Mouse (Mus musculus) embryonic stem cell, embryonic (primary cell): Measurements from ENCODE around the gene Adgrv1.

Source experiments
- CTCF ChIA-PET, 4 experiments: fragments of 300-600 bp in 2 of 4; fragments of 350-600 bp in 2 of 4; sonication (Branson Sonifier 250); formaldehyde crosslinking; loops; one replicate each; lab custom pipeline; 2022; ENCODE audit warnings: inconsistent platforms in 2 of 4; lab: Charles Lee
- POLR2A ChIA-PET, 4 experiments: fragments of 300-600 bp in 2 of 4; fragments of 350-600 bp in 2 of 4; sonication (Branson Sonifier 250); formaldehyde crosslinking; loops; one replicate each; lab custom pipeline; 2022; ENCODE audit warnings: antibody characterized with exemption in 4 of 4, inconsistent platforms in 1 of 4; lab: Charles Lee

Gene Adgrv1

GRCm38 (mm10) chr13:81167450-81167849 lies 465.5 kb downstream of the Adgrv1 start:
- CTCF ChIA-PET, result interaction anchor here in 1 of 4 experiments (0.5 kb wide), 1 partner anchor 241 kb away, joined by 5 read pairs; no protein-coding TSS in a partner anchor

GRCm38 (mm10) chr13:81159808-81160207 lies 473.1 kb downstream of the Adgrv1 start:
- CTCF ChIA-PET, result no interaction called here
- POLR2A ChIA-PET, result interaction anchor here in 1 of 4 experiments (1.0 kb wide), 1 partner anchor 9 kb away, joined by 3 read pairs; no protein-coding TSS in a partner anchor

More at GRCm38 (mm10) chr13:81167450-81167849, 465.5 kb downstream of the Adgrv1 start:
- POLR2A ChIA-PET, result interaction anchor here in 1 of 4 experiments (0.7 kb wide), 1 partner anchor 174 kb away, joined by 3 read pairs; no protein-coding TSS in a partner anchor

GRCm38 (mm10) chr13:81155322-81155721 lies 477.6 kb downstream of the Adgrv1 start:
- CTCF ChIA-PET, result no interaction called here
- POLR2A ChIA-PET, result interaction anchor here in 1 of 4 experiments (1.3 kb wide), 1 partner anchor 272 kb away, joined by 8 read pairs; the partner anchor contains the start of gene Arrdc3

- POLR2A ChIA-PET, result interaction anchor here in 1 of 4 experiments (1.4 kb wide), 1 partner anchor 260 kb away, joined by 3 read pairs; no protein-coding TSS in a partner anchor
- CTCF ChIA-PET, result no interaction called here
Measured at GRCm38 (mm10) chr13:81144434-81144833, 488.5 kb downstream of the Adgrv1 start.

GRCm38 (mm10) chr13:81142268-81142884 lies 490.6 kb downstream of the Adgrv1 start:
- ChIA-PET CTCF (no interaction called here), POLR2A (no interaction called here)

- ChIA-PET CTCF (no interaction called here), POLR2A (no interaction called here)
Measured at GRCm38 (mm10) chr13:81136652-81137422, 496.1 kb downstream of the Adgrv1 start.

GRCm38 (mm10) chr13:81135953-81136352 lies 497.0 kb downstream of the Adgrv1 start:
- CTCF ChIA-PET, result no interaction called here
- POLR2A ChIA-PET, result interaction anchor here in 1 of 4 experiments (0.8 kb wide), 1 partner anchor 249 kb away, joined by 3 read pairs; no protein-coding TSS in a partner anchor

- POLR2A ChIA-PET, result interaction anchor here in 1 of 4 experiments (1.2 kb wide), 1 partner anchor 14 kb away, joined by 3 read pairs; no protein-coding TSS in a partner anchor
- CTCF ChIA-PET, result interaction anchor here in 1 of 4 experiments (0.5 kb wide), 1 partner anchor 235 kb away, joined by 3 read pairs; no protein-coding TSS in a partner anchor
Measured at GRCm38 (mm10) chr13:81134412-81134811, 498.5 kb downstream of the Adgrv1 start.

GRCm38 (mm10) chr13:81133336-81133735 lies 499.6 kb downstream of the Adgrv1 start:
- ChIA-PET POLR2A (interaction anchor here in 1 of 4 experiments (1.5 kb wide), 1 partner anchor 11 kb away, joined by 4 read pairs; no protein-coding TSS in a partner anchor), CTCF (no interaction called here)

- CTCF ChIA-PET, result no interaction called here
- POLR2A ChIA-PET, result interaction anchor here in 1 of 4 experiments (1.3 to 1.5 kb wide), 2 partner anchors 10 to 250 kb away, joined by 3 to 4 read pairs; partner anchors contain the start of gene Arrdc3
Measured at GRCm38 (mm10) chr13:81132691-81133090, 500.3 kb downstream of the Adgrv1 start.

- ChIA-PET POLR2A (interaction anchor here in 2 of 4 experiments (1.0 to 1.5 kb wide), 3 partner anchors 9 to 249 kb away, joined by 3 to 4 read pairs (median 4); partner anchors contain the start of gene Arrdc3 (in 2 of the 2)), CTCF (no interaction called here)
Measured at GRCm38 (mm10) chr13:81131860-81132259, 501.1 kb downstream of the Adgrv1 start.

- POLR2A ChIA-PET, result interaction anchor here in 2 of 4 experiments (1.0 kb wide), 2 partner anchors 248 kb away, joined by 3 to 4 read pairs; partner anchors contain the start of gene Arrdc3 (in 1 of the 2)
- CTCF ChIA-PET, result interaction anchor here in 2 of 4 experiments (0.5 to 0.6 kb wide), 2 partner anchors 249 to 843 kb away, joined by 3 to 5 read pairs; no protein-coding TSS in a partner anchor
Measured at GRCm38 (mm10) chr13:81130742-81131524, 502.0 kb downstream of the Adgrv1 start.

- POLR2A ChIA-PET, result no interaction called here
- CTCF ChIA-PET, result no interaction called here
Measured at GRCm38 (mm10) chr13:81125846-81126245, 507.1 kb downstream of the Adgrv1 start.

- ChIA-PET POLR2A (interaction anchor here in 1 of 4 experiments (1.0 kb wide), 1 partner anchor 10 kb away, joined by 4 read pairs; no protein-coding TSS in a partner anchor), CTCF (no interaction called here)
Measured at GRCm38 (mm10) chr13:81122238-81122637, 510.7 kb downstream of the Adgrv1 start.

- POLR2A ChIA-PET, result no interaction called here
- CTCF ChIA-PET, result no interaction called here
Measured at GRCm38 (mm10) chr13:81110479-81110878, 522.5 kb downstream of the Adgrv1 start.

- POLR2A ChIA-PET, result interaction anchor here in 1 of 4 experiments (1.4 kb wide), 1 partner anchor 227 kb away, joined by 3 read pairs; the partner anchor contains the start of gene Arrdc3
- CTCF ChIA-PET, result no interaction called here
Measured at GRCm38 (mm10) chr13:81109676-81110075, 523.3 kb downstream of the Adgrv1 start.

GRCm38 (mm10) chr13:81108526-81109302 lies 524.2 kb downstream of the Adgrv1 start:
- POLR2A ChIA-PET, result interaction anchor here in 1 of 4 experiments (1.4 kb wide), 1 partner anchor 226 kb away, joined by 3 read pairs; the partner anchor contains the start of gene Arrdc3
- CTCF ChIA-PET, result no interaction called here
